In the genomic region with DNA sequence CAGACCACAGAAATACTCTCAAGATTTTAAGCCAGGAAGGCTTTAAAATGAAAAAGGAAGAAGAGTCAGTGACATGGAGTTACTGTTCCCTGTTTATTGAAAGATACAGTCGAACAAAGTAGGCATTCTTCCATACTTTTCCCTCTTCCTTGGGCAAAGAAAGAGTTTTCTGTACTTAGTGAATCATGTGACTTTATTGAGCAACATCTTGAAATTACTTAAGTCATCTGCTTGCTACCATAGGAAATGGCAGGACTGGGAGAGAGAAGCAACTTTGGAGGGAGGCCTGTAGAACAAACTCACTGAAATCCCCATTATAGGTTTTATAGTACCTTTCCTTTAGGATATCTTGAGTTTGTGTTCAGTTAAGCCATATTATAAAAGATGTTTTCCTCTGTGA, we compare ENCODE assay signal across 20 mouse cellular contexts.
DNase-seq lines count a peak whose midpoint lies in the region; ATAC-seq and TF ChIP-seq lines count a peak whose summit lies in the region.
"Had no signal": no experiment of that assay in that cellular context is flagged by ENCODE, and none has a peak within 500 bp of the region (broad histone marks: within the 10 kb centered on the region; RNA-seq: fewer than 3 reads in every experiment).

No protein-coding gene starts in this region.

- H3K27me3 ChIP-seq in C2C12 (ENCODE audit: control insufficient read depth, insufficient read depth, insufficient read length), result no peaks in the 10 kb centered on the region
- H3K27me3 ChIP-seq in heart, embryonic 12.5 days (replicated peaks), result no peaks in the 10 kb centered on the region
- H3K27me3 ChIP-seq in hindbrain, postnatal 0 days (ENCODE audit: insufficient read depth, low read length), result no peaks in the 10 kb centered on the region
- H3K27me3 ChIP-seq: embryonic facial prominence, embryonic 15.5 days; forebrain, embryonic 12.5 days; heart, embryonic 13.5 days; hindbrain, embryonic 12.5 days; intestine, embryonic 15.5 days had no signal

- H3K79me3 ChIP-seq in C2C12 (ENCODE audit: low read depth), result peaks cover 9% of the 10 kb centered on the region

- H3K4me1 ChIP-seq in embryonic fibroblast, embryonic 13.5 days (ENCODE audit: control insufficient read depth, insufficient read depth, low read length), result peaks cover 9% of the 10 kb centered on the region
- peaks cover 3% of the 10 kb centered on the region; the same call in 1 of the 2 replicates for H3K4me1 ChIP-seq in heart, embryonic 12.5 days (replicated peaks)
- H3K4me1 ChIP-seq in hindbrain, postnatal 0 days (ENCODE audit: insufficient read depth, low read length), result no peaks in the 10 kb centered on the region
- H3K4me1 ChIP-seq: embryonic facial prominence, embryonic 15.5 days; forebrain, embryonic 12.5 days; hindbrain, embryonic 12.5 days; intestine, embryonic 15.5 days had no signal

- no peaks in the 10 kb centered on the region for H3K36me3 ChIP-seq in C2C12 (ENCODE audit: control insufficient read depth, insufficient read depth)
- H3K36me3 ChIP-seq in heart, embryonic 12.5 days, result no peaks in the 10 kb centered on the region
- H3K36me3 ChIP-seq in hindbrain, postnatal 0 days (ENCODE audit: insufficient read depth, low read length), result no peaks in the 10 kb centered on the region
- H3K36me3 ChIP-seq: embryonic facial prominence, embryonic 15.5 days; forebrain, embryonic 12.5 days; heart, embryonic 13.5 days; hindbrain, embryonic 12.5 days; intestine, embryonic 15.5 days had no signal

- DNase-seq in 3T3-L1 (ENCODE audit: low read depth, low spot score), result peak; percentile 64
- DNase-seq in heart, adult 18-20 months, result no peak
- DNase-seq in urinary bladder, postnatal 25 days (ENCODE audit: low spot score), result no peak
- DNase-seq in hindbrain, postnatal 0 days (ENCODE audit: low spot score), result no peak
- DNase-seq: adrenal gland, postnatal 14 days; cerebellum, adult 2 months; cerebellum, postnatal 10 days; embryo, embryonic 11 days; gastrocnemius, postnatal 10 days; heart, postnatal 36 days had no signal

- peak; percentile 40; the same call in 1 of the 2 replicates for ATAC-seq in megakaryocyte, adult 5-6 weeks (ENCODE audit: poor library complexity, severe bottlenecking)
- ATAC-seq in heart, embryonic 12.5 days (ENCODE audit: insufficient number of reproducible peaks, low FRiP score), result no peak
- no peak for ATAC-seq in hindbrain, postnatal 0 days
- ATAC-seq: forebrain, embryonic 16.5 days; intestine, embryonic 15.5 days had no signal

- H3K4me2 ChIP-seq in heart, embryonic 12.5 days, result no peak overlapping the region
- no peak overlapping the region for H3K4me2 ChIP-seq in hindbrain, postnatal 0 days (ENCODE audit: low read depth, low read length)
- H3K4me2 ChIP-seq: embryonic facial prominence, embryonic 15.5 days; forebrain, embryonic 12.5 days; heart, embryonic 13.5 days; hindbrain, embryonic 12.5 days; intestine, embryonic 15.5 days had no signal

- H3ac ChIP-seq in C2C12 (ENCODE audit: control insufficient read depth, insufficient read length, low read depth), result no peak overlapping the region

- TF ChIP-seq POLR2A in embryonic fibroblast, embryonic 13.5 days (IDR thresholded peaks at IDR 0.05; ENCODE audit: low read depth, low read length), result no peak

- no peak for TF ChIP-seq CTCF in C2C12 (IDR thresholded peaks at IDR 0.05; ENCODE audit: control insufficient read depth, insufficient read depth, insufficient read length)
- no peak for TF ChIP-seq CTCF in embryonic fibroblast, embryonic 13.5 days (IDR thresholded peaks at IDR 0.05; ENCODE audit: borderline replicate concordance, insufficient read depth, low read length)
- TF ChIP-seq CTCF in hindbrain, postnatal 0 days (IDR thresholded peaks at IDR 0.05; ENCODE audit: low read depth), result no peak

- WGBS in heart, embryonic 12.5 days, result 77% methylated on average over 1 of the region's 1 CpGs
- WGBS in hindbrain, postnatal 0 days, result 87% methylated on average over 1 of the region's 1 CpGs

- no peaks in the 10 kb centered on the region for H3K9me3 ChIP-seq in heart, embryonic 12.5 days (replicated peaks)
- H3K9me3 ChIP-seq in hindbrain, postnatal 0 days (ENCODE audit: low read length), result no peaks in the 10 kb centered on the region
- H3K9me3 ChIP-seq: embryonic facial prominence, embryonic 15.5 days; forebrain, embryonic 12.5 days; heart, embryonic 13.5 days; hindbrain, embryonic 12.5 days; intestine, embryonic 15.5 days had no signal

- no peak overlapping the region for H3K4me3 ChIP-seq in C2C12 (ENCODE audit: insufficient read depth, poor library complexity, severe bottlenecking)
- H3K4me3 ChIP-seq in embryonic fibroblast, embryonic 13.5 days (ENCODE audit: insufficient read depth, low read length), result no peak overlapping the region
- no peak overlapping the region for H3K4me3 ChIP-seq in heart, embryonic 12.5 days
- no peak overlapping the region for H3K4me3 ChIP-seq in hindbrain, postnatal 0 days (ENCODE audit: low read length)
- H3K4me3 ChIP-seq: embryonic facial prominence, embryonic 15.5 days; forebrain, embryonic 12.5 days; heart, embryonic 13.5 days; hindbrain, embryonic 12.5 days; intestine, embryonic 15.5 days had no signal

- H3K79me2 ChIP-seq in C2C12 (ENCODE audit: control insufficient read depth, insufficient read depth), result peaks cover 15% of the 10 kb centered on the region

- peak overlapping the region; percentile 18; the same call in 1 of the 2 replicates for H3K27ac ChIP-seq in embryonic fibroblast, embryonic 13.5 days (ENCODE audit: insufficient read depth, low read length)
- H3K27ac ChIP-seq in heart, embryonic 12.5 days (ENCODE audit: poor library complexity, severe bottlenecking), result no peak overlapping the region
- H3K27ac ChIP-seq in hindbrain, postnatal 0 days, result no peak overlapping the region
- H3K27ac ChIP-seq: embryonic facial prominence, embryonic 15.5 days; forebrain, embryonic 12.5 days; heart, embryonic 13.5 days; hindbrain, embryonic 12.5 days; intestine, embryonic 15.5 days had no signal

- H3K9ac ChIP-seq in heart, embryonic 12.5 days, result no peak overlapping the region
- H3K9ac ChIP-seq in hindbrain, postnatal 0 days (replicated peaks; ENCODE audit: low read length), result no peak overlapping the region
- H3K9ac ChIP-seq: embryonic facial prominence, embryonic 15.5 days; forebrain, embryonic 12.5 days; heart, embryonic 13.5 days; hindbrain, embryonic 12.5 days; intestine, embryonic 15.5 days had no signal

TF ChIP-seq in C2C12, 6 proteins besides CTCF, POLR2A, EP300 and RAD21:
- TF ChIP-seq FOSL1 (IDR thresholded peaks at IDR 0.05; ENCODE audit: insufficient read depth, low read length, poor library complexity, severe bottlenecking) (no peak), CEBPB (IDR thresholded peaks at IDR 0.05; ENCODE audit: low read depth) (peak; percentile 30)
